Mouse (Mus musculus) left cerebral cortex, postnatal 10 days (tissue): ENCODE measurements around the gene Gtf2e1. TPM values are rescaled to one million over a fixed set of nuclear protein-coding genes. Genes with fewer than 3 reads are reported as not detected.

Experiments used
- DNase-seq, 2 experiments: peaks; one replicate each; pipeline ENCODE4 v3.0.0; 2021 to 2022; ENCODE audit warnings: low spot score in 2 of 2, mixed read lengths in 1 of 2; ENCODE audit errors: extremely low spot score in 1 of 2
- intact Hi-C: fragments of 180-260 bp; cut with DNase I; formaldehyde crosslinking; loops from one replicate; pipeline ENCODE4 v1.15.1; 2025
- total RNA-seq, 2 experiments: library from RNA; stranded (reverse); gene quantifications; 2 replicates each; pipeline ENCODE4 v1.2.3; 2021

Gene Gtf2e1
- total RNA-seq, 2 experiments from 2014 or later = 18.3 to 19.6 TPM

DNA sequence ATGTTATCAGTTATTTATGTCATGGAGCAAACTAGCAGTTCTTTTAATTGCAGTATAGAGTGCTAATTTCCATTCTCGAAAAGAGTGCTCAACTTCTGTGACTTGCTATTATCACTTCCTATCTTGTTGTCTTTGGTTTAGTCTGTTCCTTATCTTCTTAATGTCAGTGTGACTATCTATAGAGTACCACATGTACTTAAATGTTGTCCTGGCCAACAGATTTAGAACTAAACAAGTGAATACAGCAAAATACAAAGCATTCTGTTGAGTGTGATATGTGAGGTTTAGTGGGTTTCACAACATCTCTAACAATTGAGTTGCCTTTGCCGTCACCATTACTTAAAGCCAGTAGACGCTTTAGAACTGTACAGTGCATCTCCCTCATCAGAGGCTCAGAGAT lies 13.2 kb upstream of the Gtf2e1 start:
- no peak for DNase-seq
- intact Hi-C loops = no loop called here

DNA sequence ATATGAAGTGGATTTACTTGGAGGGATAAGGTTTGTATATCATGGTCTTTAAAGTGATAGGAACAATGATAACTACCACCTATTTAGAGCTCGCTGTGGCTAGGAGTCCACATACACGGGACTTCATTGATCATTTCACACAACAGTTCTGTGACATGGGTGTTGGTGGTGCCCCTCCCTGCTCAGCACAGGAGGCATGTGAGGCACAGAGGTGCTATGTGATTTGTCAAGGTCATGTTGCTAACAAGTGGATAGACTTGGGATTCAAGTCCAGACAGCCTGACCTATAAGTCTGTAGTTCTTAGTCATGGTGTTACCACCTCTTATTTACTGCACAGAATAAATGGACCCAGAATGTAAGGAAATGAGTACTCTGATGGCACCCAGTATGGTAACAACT lies 11.4 kb upstream of the Gtf2e1 start:
- DNase-seq = no peak
- intact Hi-C loops = no loop called here

DNA sequence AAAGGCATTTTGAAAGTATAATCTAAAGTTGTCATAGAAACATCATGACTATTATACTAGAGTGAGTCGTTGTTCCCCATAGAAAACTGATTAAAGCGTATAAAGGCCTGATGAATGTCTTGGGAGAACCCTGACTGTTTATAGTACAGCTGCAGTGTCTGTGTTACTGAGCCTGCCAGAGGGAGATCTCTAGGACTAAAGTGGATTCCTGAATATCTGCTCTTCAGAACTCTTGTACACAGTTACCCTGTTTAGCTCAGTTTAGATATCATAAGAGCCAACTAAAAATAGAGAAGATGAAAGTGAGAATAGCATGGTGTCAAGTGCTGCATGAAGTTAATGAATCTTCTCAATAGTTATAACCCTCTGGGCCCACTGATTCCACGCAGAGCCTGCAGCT lies 10.7 kb upstream of the Gtf2e1 start:
- intact Hi-C loops = no loop called here
- no peak for DNase-seq

DNA sequence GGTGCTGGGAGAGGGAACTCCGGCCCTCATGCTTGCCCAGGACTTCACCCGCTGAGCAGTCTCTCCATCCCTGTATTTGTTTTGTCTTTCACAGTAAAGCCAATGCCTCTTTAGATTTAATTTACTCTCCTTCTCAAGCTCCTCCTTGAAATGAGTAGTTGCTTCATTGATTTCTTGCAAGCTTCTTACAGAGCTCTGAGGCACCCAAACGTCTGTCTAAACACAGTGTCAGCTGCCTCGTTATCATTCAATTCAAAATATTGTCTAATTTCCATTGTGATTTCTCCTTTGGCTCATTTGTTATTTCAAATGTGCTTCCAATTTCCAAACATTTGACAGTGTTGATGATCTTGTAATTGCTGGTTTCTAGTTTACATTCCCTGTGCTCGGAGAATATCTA lies 6.7 kb upstream of the Gtf2e1 start:
- intact Hi-C loops = no loop called here
- DNase-seq = no peak

DNA sequence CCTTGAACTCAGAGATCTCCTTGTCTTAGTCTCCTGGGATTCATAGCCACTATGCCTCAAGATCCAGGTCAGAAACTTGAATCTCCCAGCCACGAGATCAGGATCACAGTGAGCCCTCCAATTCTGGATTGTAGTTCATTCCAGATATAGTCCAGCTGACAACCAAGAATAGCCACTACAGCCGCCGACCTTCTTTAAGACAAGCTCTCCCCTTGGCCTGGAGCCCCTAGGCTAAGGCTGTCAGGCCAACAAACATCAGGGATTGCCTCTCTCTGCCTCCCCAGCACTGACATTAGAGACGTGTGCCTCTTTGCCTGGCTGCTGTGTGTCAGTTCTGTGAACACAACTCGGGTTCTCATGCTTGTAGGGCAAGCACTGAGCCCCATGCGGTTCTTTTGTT lies 1.2 kb upstream of the Gtf2e1 start:
- DNase-seq = no peak
- intact Hi-C loops = no loop called here

DNA sequence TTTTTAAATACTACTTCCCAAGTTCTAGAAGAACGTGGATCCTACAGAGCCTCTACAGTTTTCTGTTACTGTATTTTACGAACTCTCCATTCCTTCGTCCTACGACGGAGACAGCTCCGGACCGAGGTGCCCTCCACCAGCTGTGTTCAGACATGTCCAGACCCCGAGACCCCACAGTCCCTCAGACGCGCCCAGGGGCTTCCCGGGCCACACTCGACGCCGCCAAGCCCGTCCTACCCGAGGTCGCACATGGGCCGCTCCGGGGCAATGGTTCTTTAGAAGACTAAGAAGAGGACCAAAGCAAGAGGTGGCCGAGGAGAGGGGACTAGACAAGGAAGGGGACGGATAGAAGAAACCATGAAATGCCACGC lies 364 bp downstream of the Gtf2e1 start:
- intact Hi-C loops = no loop called here
- DNase-seq = no peak

DNA sequence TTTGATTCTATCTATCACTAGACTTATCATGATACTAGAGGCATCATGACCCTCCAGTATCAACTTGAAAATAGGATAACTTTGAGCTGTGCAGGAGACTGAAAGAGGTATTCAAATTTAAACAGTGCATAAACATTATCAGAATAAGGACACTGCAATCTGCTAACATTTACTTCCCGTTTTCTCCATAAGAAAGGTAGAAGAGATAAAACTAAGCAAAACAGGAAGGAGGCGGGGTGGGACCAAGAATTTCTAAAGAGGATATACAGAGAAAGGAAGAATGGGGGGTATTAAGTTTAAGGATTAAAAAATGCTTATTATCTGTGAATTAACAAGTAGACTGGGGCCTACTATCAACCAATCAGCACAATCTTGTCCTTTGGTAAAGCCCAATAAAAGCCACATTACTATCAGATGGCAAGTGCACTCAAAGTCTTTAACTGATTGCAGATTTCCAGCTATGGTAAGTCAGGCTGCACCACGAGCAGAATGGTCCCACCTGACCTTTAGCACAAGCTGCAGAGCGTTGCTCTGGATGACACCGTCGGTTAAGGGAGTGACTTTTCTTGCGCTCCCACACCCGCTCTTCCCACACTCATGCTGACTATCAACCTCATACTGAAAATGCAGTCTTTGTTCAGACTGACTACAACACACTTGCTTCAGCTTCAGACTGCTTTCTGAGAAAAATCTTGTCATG lies 6.1 kb downstream of the Gtf2e1 start:
- intact Hi-C loops = no loop called here
- DNase-seq = no peak

DNA sequence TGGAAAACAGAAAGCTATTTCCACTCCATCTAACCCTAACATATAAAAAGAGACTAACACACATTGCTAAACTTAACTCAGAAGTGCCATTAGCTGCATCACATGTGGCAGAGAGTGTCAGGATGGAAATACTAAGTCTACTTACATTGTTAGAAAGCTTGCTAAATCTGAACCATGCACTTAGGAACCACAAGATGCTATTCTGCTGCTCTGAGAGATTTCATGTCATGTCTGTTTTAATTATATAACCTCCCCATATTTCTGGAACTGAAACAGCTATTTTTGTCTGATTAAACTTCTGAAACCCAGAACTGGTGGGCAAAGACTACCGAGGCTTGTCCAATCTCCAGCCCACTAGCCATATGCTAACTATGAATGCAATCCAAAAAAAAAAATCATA lies 7.5 kb downstream of the Gtf2e1 start:
- DNase-seq = peak in 1 of 2 experiments; percentile 20
- intact Hi-C loops = no loop called here

DNA sequence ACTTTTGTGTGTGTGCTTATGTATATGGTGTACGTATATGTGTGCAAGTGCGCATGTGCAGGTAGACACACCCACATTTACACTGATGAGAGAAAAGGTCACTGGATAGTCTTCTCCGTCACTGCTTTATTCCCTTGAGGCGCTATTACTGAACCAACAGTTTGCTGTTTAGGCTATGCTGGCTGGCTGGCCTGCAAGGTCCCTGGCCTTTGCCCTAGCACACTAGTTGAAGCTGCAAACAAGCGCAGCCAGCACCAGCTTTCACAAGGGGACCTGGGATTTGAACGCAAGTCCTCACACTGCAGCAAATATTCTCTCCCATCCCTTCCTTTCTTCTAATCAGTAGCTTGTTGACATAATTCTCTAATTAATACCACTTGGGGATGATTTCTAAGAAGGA lies 9.4 kb downstream of the Gtf2e1 start:
- intact Hi-C loops = no loop called here
- DNase-seq = no peak

DNA sequence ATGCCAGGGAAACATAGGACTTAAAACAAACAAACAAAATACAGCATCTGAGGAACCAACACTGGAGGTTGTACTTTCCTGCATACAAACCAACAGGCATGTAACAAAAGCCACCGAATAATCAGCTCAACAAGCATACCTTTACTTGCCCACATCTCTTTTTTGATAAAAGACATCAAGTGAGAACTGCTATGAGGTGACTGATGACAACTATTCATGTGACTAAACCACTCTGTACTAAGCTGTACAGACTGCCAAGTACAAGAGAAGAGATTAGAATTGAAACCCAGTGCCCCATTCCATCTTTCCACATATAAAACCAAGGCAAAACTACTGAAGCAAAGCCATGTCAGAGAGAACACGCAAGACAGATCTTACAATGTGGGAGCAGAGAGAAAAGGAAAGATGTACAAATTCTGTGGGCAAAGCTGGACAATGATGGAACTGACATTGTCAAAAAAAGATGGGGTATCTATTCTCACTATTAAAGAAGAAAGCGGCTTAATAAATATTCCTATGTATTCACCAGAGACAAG lies 12.8 kb downstream of the Gtf2e1 start:
- DNase-seq = no peak
- intact Hi-C loops = no loop called here

DNA sequence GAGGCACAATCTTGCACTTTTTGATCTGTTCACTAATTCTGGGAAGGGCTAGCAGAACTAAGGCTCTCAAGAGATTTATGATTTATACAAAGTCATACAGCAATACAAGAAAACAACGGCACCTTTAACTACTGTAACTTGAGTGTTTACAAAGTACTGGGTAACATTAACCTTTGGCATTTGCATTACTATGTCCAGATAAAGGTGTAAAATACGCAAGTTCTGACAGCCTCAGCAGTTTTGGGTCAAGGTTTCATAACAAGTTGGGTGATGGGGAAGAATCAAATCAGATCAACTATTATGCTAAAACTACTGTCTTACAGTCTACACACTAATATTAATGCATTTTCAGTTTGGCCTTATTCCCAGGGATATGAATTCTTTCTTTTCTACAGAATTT lies 14.5 kb downstream of the Gtf2e1 start:
- intact Hi-C loops = no loop called here

DNA sequence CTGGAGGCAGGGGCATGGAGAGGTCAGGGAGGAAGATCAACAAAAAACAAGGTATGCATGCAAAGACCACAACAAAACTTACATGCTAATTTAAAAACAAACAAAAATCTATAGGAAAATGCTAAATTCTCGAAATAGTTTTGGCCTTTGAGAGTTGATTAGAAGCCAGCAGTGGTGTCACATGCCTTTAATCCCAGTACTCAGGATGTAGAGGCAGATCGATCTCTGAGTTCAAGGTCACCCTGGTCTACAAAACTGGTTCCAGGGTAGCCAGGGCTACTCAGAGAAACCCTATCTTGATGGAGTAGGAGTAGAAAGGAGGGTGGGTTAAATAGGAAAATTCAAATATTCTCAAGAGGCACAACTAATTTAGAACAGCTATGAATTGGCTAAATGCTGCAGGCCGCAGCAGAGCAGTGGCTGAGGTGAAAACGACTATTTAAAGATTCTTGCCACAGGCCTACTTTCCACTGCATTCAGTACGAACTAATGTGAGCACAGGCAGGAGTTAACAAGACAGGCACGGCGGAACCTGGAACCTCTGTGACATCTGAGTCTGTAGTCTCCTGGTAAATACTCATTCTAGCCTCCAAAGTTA lies 17.4 kb downstream of the Gtf2e1 start:
- intact Hi-C loops = no loop called here
- no peak for DNase-seq

More for the DNA sequence above, 14.5 kb downstream of the Gtf2e1 start:
- no peak for DNase-seq

DNA sequence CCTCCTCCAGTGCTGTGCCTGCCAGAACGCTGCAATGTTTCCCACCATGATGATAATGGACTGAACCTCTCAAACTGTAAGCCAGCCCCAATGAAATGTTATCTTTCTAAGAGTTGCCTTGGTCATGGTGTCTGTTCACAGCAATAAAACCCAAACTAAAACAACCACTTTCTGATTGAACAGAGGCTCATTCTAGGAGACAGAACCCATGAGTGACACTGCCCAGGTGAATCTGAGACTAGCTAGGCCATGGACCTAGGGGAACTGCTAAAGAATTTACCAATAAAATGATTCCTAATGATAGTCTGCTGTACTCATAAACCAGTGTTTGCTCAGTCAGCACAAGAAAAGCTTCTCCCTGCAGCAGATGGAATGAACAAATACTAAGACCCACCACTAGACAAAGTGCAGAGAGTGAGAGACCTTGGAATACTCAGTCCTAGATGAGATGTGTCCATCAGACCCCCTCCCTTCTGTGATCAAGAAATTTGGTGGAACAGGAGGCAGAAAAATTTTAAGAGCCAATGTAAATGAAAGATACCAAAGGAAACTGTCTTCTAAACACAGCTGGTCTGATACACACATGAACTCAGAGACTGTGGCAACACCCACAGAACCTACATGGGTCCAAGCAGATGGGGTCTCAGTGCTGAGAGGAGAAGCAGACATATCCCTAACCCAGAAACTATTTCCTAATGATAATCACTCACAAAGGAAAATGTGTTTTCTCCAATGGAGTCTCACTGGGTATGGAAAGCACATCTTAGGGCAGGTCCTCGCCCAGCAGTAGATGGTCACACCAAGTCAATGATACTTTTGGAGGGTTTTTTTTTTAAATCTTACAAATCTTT lies 19.2 kb downstream of the Gtf2e1 start:
- intact Hi-C loops = no loop called here
- no peak for DNase-seq

DNA sequence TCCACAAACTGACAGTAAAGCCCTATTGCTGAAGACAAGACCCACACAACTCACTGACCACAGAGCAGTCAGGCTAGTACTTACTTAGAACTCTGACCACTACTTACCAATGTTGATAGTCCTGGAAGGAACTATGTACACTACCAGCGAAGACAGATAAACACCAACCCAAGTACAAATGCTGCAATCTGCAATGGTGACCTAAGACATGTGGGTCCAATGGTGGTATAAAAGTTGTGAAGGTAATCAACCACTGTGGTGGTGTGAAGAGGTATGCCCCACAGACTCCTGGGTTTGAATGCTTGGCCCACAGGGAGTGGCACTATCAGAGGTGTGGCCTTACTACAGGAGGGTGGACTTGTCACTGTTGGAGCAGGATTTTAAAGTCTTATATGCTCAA lies 19.9 kb downstream of the Gtf2e1 start:
- intact Hi-C loops = no loop called here
- DNase-seq = no peak

DNA sequence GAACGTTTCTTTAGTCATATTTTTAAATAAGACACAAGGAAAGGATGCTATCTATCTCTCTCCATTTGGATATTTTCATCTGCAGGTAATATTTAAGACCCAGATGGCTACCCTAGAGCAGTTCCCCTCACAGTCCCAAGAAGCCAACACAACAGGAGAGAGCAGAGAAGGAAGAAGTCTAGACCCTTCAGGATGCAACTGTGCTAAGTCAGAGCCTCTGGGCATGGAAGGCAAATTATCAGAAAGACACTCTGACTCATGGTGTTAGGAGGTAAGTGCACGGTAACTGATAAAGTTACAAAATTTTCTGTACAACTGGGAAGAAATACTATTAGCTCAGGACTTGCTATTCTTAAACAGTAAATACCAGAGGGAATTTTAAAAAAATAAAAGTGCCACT lies 20.9 kb downstream of the Gtf2e1 start:
- intact Hi-C loops = no loop called here

DNA sequence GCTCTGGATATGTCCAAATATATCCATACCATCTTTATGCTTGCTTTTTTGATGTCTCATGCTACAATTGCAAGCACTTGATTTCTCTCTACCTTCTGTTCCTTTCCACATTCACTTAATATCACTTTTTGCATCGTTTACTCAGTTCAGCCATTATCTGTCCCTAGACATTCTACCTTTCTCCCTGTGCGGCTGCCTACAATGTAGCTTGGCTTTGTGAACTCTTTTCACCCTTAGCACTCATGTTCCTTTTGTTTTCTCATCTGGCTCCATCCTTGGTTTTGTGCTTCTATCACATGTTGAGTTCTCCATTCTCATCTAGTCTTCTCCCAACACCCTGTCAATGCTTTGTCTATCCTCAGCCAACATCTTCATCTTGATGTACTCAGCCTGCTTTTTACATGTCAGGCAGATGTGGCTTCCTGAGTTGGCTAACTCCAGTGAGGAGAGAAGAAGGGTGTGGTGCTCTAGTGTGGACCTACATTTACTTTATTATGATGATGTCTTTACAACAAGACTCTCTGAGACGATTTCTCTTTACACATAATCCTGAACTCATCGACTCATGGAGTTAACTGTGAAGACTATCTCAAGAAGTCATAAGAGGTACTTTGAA lies 21.9 kb downstream of the Gtf2e1 start:
- intact Hi-C loops = no loop called here
- DNase-seq = no peak

More for the DNA sequence above, 20.9 kb downstream of the Gtf2e1 start:
- no peak for DNase-seq

DNA sequence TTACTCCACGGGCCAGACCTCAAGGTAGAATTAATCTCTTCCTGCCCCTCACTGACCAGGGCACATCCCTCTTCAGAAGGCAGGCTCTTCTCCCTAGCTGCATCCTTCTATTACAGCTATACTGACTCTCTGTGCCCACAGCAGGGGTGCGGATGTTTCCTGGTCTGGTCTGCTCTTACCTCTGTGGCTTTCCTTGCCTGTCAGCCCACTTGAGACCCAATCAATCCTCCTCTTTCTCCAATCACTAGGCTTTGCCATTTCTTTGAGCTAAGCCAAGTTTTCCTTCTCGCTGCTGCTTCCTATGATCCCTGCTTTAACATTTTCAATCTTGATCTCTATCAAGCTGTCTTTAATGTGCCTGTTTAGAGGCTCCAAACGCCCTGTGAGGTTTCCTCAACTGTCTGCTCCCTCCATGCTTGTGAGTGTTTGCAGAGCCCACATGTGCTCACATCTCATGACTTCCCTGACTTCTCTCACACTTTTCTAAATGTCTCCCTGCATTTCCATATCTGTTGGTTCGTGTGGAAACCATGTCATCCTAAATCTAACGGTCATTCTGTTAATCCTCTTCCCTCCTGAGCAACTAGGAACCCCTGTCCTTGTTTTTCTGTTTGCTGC lies 23.1 kb downstream of the Gtf2e1 start:
- DNase-seq = no peak
- intact Hi-C loops = no loop called here

DNA sequence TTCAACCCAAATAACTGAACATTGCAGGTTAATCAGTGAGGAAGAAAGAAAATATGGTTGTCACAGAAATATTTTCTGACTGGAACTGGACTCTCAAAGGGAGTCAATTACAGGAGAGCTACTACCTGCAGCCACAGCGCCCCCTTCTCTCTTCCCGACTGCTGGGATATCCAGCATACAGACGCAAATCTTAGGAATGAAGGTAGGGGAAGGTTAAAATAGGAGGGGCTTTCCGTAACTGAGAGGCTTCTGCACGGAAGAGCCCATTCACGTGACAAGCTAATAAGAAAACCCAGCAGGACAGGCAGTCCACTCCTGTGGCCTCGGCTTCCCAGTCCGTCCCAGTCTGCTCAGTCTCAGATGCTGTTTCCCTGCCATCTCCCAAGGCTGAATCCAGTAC lies 24.9 kb downstream of the Gtf2e1 start:
- intact Hi-C loops = no loop called here
- no peak for DNase-seq

DNA sequence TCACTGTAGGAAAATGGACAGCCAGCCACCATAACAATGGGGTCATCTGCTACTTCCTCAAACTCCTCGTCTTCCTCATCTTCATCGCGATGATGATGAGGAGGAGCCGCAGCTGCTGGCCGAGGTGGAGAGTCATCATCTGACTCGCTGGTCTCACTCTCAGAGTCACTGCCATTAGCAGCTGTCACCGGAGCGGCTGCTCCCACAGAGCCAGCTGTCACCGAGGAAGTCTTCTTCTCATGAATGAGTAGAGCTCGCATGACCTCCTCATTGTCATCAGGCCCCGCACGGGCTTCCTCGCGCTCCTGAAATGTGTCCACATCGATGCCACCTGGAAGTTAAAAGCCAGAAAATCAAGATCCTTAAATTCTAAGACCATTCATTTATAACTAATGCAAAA lies 28.1 kb downstream of the Gtf2e1 start:
- intact Hi-C loops = no loop called here
- no peak for DNase-seq
